Mouse (Mus musculus) kidney, adult 2 months (tissue): Measurements from ENCODE around the gene Tnfrsf1a. TPM values are rescaled to one million over a fixed set of nuclear protein-coding genes. Genes with fewer than 3 reads are reported as not detected.

Experiments used
- DNase-seq: peaks from one replicate; pipeline ENCODE4 v3.0.0; 2021
- H3K27ac ChIP-seq: fragments of 200-500 bp; 2 replicates; pipeline ENCODE4 v1.5.1; 2012; ENCODE audit warnings: low read depth, low read length, control low read depth, inconsistent platforms; ENCODE audit not compliant: insufficient read depth
- H3K27me3 ChIP-seq: fragments of 200-500 bp; replicated peaks from 2 replicates; pipeline ENCODE4 v1.6.1; 2012; ENCODE audit warnings: mild to moderate bottlenecking, moderate library complexity, low read length, inconsistent platforms; ENCODE audit not compliant: control insufficient read depth, insufficient read depth
- H3K36me3 ChIP-seq: fragments of 200-500 bp; 2 replicates; pipeline ENCODE4 v1.6.1; 2012; ENCODE audit warnings: mild to moderate bottlenecking, moderate library complexity, low read length, inconsistent platforms; ENCODE audit not compliant: control insufficient read depth, insufficient read depth
- H3K4me1 ChIP-seq: fragments of 200-500 bp; 2 replicates; pipeline ENCODE4 v1.6.1; 2011; ENCODE audit warnings: low read length; ENCODE audit not compliant: control insufficient read depth, insufficient read depth
- H3K4me3 ChIP-seq: fragments of 200-500 bp; 2 replicates; pipeline ENCODE4 v1.5.1; 2011; ENCODE audit warnings: mild to moderate bottlenecking, low read depth, low read length, control low read depth; ENCODE audit not compliant: insufficient read depth
- CTCF ChIP-seq: fragments of 200-500 bp; conservative IDR thresholded peaks from 2 replicates; pipeline ENCODE4 v1.5.1; 2011; ENCODE audit warnings: low read depth, mild to moderate bottlenecking, control low read depth, low read length, moderate library complexity, mixed read lengths; ENCODE audit not compliant: insufficient read depth, insufficient read length
- POLR2A ChIP-seq: fragments of 200-500 bp; IDR thresholded peaks from one replicate; pipeline ENCODE4 v1.6.1; 2011; ENCODE audit warnings: low read depth, low read length, control low read depth
- WGBS: fragments of 180-500 bp; shearing (Covaris S2); methylation state at CpG from one replicate; pipeline ENCODE4 v1.1.7; 2018; 5-methylcytosine and 5-hydroxymethylcytosine counted together
- polyA plus RNA-seq: library from polyadenylated mRNA; depleted of rRNA; stranded (reverse); fragments of >200 nt; gene quantifications from 2 replicates; pipeline ENCODE4 v1.2.3, GENCODE M21; 2012

Gene Tnfrsf1a
- polyA plus RNA-seq, 1 experiment, result 98.6 TPM

GRCm38 (mm10) chr6:125340244-125340643 lies 8.9 kb upstream of the Tnfrsf1a start:
- Histone ChIP-seq H3K27me3 (no peaks in the 10 kb centered on the region), H3K27ac (peak overlapping the region; percentile 49), H3K4me1 (no peaks in the 10 kb centered on the region; the same call in 1 of the 2 replicates), H3K4me3 (no peak overlapping the region), H3K36me3 (no peaks in the 10 kb centered on the region)
- DNase-seq, result peak; percentile 60
- TF ChIP-seq CTCF (no peak), POLR2A (no peak)
- 74% methylated on average over 5 of the region's 5 CpGs for WGBS

- H3K27ac ChIP-seq, result no peak overlapping the region
- no peaks in the 10 kb centered on the region for H3K36me3 ChIP-seq
- H3K4me3 ChIP-seq, result no peak overlapping the region
- no peak for DNase-seq
- TF ChIP-seq POLR2A, result no peak
- no peak for TF ChIP-seq CTCF
- peaks cover 3% of the 10 kb centered on the region; the same call in 1 of the 2 replicates for H3K4me1 ChIP-seq
- WGBS, result 76% methylated on average over 3 of the region's 3 CpGs
- H3K27me3 ChIP-seq, result no peaks in the 10 kb centered on the region
These were observed 7.0 kb upstream of the Tnfrsf1a start for GRCm38 (mm10) chr6:125342198-125342597.

- 23% methylated on average over 8 of the region's 8 CpGs for WGBS
- no peak overlapping the region for H3K4me3 ChIP-seq
- no peaks in the 10 kb centered on the region for H3K27me3 ChIP-seq
- no peak for TF ChIP-seq CTCF
- TF ChIP-seq POLR2A, result no peak
- H3K27ac ChIP-seq, result 0 out of 2 replicates have a peak overlapping the region, but pooled peaks have one; percentile 8
- DNase-seq, result peak; percentile 67
- H3K36me3 ChIP-seq, result no peaks in the 10 kb centered on the region
- peaks cover 8% of the 10 kb centered on the region; the same call in 1 of the 2 replicates for H3K4me1 ChIP-seq
These were observed 5.1 kb upstream of the Tnfrsf1a start for GRCm38 (mm10) chr6:125344084-125344483.

DNA sequence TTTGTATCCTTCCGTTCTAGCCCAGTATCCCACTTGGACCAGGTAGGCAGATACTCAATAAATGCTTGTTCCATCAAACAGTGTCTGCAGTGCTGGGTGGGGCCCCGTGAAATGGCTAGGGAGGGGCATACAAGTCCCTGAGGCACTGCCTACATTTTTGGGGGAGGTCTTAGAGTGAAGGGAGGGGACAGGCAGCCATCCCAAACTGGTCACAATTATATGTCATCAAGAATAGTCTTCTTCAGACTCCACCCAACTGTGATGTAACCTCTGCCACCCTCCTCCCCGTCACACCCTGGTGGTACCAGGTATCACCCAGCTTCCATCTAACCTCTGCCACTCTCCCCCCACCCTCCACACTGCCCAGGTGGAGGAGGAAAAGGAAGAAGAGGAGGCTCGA lies 4.3 kb upstream of the Tnfrsf1a start:
- H3K36me3 ChIP-seq, result no peaks in the 10 kb centered on the region
- peaks cover 9% of the 10 kb centered on the region; the same call in 1 of the 2 replicates for H3K4me1 ChIP-seq
- H3K27ac ChIP-seq, result no peak overlapping the region
- H3K4me3 ChIP-seq, result no peak overlapping the region
- no peaks in the 10 kb centered on the region for H3K27me3 ChIP-seq
- DNase-seq, result no peak
- TF ChIP-seq POLR2A (no peak), CTCF (no peak)
- WGBS, result 76% methylated on average over 4 of the region's 4 CpGs

DNA sequence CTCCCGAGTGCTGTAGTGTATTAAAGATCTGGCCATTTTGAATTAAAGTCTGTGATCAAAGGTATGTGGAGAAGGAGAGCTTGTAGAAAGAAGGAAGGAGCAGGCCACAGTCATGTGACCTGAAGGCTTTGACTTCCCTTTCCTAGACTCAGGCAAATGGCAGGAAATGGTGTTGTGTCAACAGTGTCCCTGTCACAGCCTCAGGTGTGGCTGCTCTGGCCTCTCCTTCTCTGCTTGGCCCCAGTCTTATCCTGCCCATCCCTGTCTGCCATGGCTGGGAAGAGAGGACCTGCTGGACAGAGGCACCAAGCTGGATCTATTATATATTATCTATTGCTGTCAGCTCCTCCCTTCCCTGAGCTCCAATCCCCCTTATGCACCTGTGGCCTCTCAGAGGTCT lies 3.5 kb upstream of the Tnfrsf1a start:
- DNase-seq, result no peak
- Histone ChIP-seq H3K27me3 (no peaks in the 10 kb centered on the region), H3K4me3 (no peak overlapping the region), H3K36me3 (no peaks in the 10 kb centered on the region), H3K4me1 (peaks cover 9% of the 10 kb centered on the region; the same call in 1 of the 2 replicates), H3K27ac (no peak overlapping the region)
- 73% methylated on average over 1 of the region's 1 CpGs for WGBS
- TF ChIP-seq CTCF (no peak), POLR2A (no peak)

DNA sequence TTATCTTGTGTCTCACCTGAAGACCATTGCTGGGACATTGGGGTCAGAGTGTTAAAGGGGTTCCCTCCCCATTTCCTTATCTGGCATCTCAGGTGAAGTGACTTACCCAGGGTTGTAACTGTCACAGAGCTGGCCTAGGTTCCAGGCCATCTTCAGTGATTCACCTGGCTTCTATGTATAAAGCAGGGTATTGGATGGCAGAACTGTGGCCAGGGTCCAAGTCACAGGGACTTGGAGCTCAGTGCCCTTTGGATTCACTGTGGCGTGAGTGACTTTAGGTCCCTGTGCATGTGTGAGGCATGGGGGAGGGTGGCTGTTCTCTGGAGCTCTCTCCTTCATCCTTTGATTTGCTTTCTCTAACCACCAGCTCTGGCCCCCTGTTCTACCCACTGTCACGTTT lies 3.1 kb upstream of the Tnfrsf1a start:
- Histone ChIP-seq H3K36me3 (no peaks in the 10 kb centered on the region), H3K4me3 (no peak overlapping the region), H3K27ac (no peak overlapping the region), H3K4me1 (peaks cover 9% of the 10 kb centered on the region; the same call in 1 of the 2 replicates), H3K27me3 (no peaks in the 10 kb centered on the region)
- TF ChIP-seq CTCF (no peak), POLR2A (no peak)
- 42% methylated on average over 2 of the region's 2 CpGs for WGBS
- peak; percentile 75 for DNase-seq

DNA sequence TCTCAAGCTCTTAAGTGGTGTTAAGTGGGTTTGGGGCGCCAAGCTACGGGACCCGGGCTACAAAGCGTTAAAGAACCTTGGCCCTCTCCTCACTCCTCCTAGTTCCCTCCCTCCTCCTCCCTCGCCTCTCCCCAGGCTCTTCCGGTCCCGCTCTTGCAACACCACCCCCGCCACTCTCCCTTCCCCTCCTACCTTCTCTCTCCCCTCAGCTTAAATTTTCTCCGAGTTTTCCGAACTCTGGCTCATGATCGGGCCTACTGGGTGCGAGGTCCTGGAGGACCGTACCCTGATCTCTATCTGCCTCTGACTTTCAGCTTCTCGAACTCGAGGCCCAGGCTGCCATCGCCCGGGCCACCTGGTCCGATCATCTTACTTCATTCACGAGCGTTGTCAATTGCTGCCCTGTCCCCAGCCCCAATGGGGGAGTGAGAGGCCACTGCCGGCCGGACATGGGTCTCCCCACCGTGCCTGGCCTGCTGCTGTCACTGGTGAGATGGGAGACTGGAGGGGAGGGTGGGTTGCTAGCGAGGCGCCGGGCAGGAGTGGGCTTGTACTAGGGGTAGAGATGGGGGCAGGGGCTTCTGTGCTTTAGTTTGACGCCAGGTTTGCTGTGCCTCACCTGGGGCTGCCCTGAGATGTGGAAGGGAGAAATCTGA lies 541 bp downstream of the Tnfrsf1a start:
- Histone ChIP-seq H3K36me3 (no peaks in the 10 kb centered on the region), H3K27ac (peak overlapping the region; percentile 92), H3K4me1 (peaks cover 30% of the 10 kb centered on the region), H3K4me3 (peak overlapping the region; percentile 91), H3K27me3 (no peaks in the 10 kb centered on the region)
- TF ChIP-seq CTCF (no peak), POLR2A (peak; percentile 15)
- under 1% methylated on average over 27 of the region's 27 CpGs for WGBS
- peak; percentile 83 for DNase-seq
